Comparison of ENCODE assay signal across 1 mouse cellular context in the genomic region with DNA sequence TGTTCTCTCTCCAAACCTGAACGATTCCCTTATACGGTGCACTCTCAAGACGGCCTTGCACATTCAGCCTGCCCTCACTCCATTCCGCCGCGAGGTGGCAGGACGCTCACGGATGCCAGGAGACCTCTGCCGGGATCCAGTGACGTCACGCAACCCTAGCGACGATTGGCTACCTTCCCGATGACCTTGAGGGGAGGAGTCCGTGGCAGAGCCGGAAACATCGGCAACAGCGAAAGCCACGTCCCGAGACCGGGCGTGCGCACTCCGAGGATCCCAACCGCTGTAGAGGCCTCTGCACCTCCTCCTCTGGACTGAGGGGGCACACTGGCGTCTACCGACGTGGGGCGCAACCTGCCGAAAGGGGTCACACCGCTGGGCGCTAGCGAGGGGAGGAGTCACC.
TF ChIP-seq lines count a peak whose summit lies in the region.

No protein-coding gene starts in this region.

TF ChIP-seq in MEL, 35 proteins besides CTCF, POLR2A, EP300 and RAD21:
- no peak; the same call in 1 of the 2 replicates for TF ChIP-seq KAT2A (conservative IDR thresholded peaks at IDR 0.05; ENCODE audit: low read depth, low read length)
- no peak for TF ChIP-seq USF2 (IDR thresholded peaks at IDR 0.05; ENCODE audit: borderline replicate concordance in 1 of 2, insufficient read depth in 1 of 2, low read depth in 1 of 2, low read length in 2 of 2)
- TF ChIP-seq HCFC1 (IDR thresholded peaks at IDR 0.05; ENCODE audit: low read depth, low read length): peak; percentile 79
- no peak for TF ChIP-seq USF1 (IDR thresholded peaks at IDR 0.05; ENCODE audit: low read depth, low read length)
- TF ChIP-seq MAFK (IDR thresholded peaks at IDR 0.05; ENCODE audit: borderline replicate concordance, low read depth, low read length): no peak
- TF ChIP-seq GABPA (IDR thresholded peaks at IDR 0.05; ENCODE audit: low read depth, low read length): 0 out of 2 replicates have a peak, but pooled peaks have one; percentile 45
- no peak for TF ChIP-seq CHD1 (IDR thresholded peaks at IDR 0.05; ENCODE audit: low read depth, low read length)
- TF ChIP-seq SMC3 (IDR thresholded peaks at IDR 0.05; ENCODE audit: low read depth, low read length): peak; percentile 94
- TF ChIP-seq UBTF (IDR thresholded peaks at IDR 0.05; ENCODE audit: borderline replicate concordance, insufficient read depth, low read depth, low read length): no peak
- TF ChIP-seq NELFE (IDR thresholded peaks at IDR 0.05; ENCODE audit: low read depth, low read length): 0 out of 2 replicates have a peak, but pooled peaks have one; percentile 13
- TF ChIP-seq TCF12 (IDR thresholded peaks at IDR 0.05; ENCODE audit: low read depth, low read length): no peak; the same call in 1 of the 2 replicates
- TF ChIP-seq ETS1 (IDR thresholded peaks at IDR 0.05; ENCODE audit: low read depth, low read length): no peak
- 0 out of 2 replicates have a peak, but pooled peaks have one; percentile 23 for TF ChIP-seq MEF2A (IDR thresholded peaks at IDR 0.05; ENCODE audit: extremely low read depth, insufficient replicate concordance, low read depth, low read length, poor library complexity, severe bottlenecking)
- peak; percentile 85 for TF ChIP-seq MXI1 (IDR thresholded peaks at IDR 0.05; ENCODE audit: low read depth, low read length)
- no peak for TF ChIP-seq TAL1 (IDR thresholded peaks at IDR 0.05; ENCODE audit: low read length)
- no peak for TF ChIP-seq POLR2AphosphoS5 (IDR thresholded peaks at IDR 0.05; ENCODE audit: borderline replicate concordance, low read depth, low read length)
- TF ChIP-seq MYB (IDR thresholded peaks at IDR 0.05; ENCODE audit: low read depth, low read length): 0 out of 2 replicates have a peak, but pooled peaks have one; percentile 28
- peak; percentile 84 for TF ChIP-seq ZC3H11A (IDR thresholded peaks at IDR 0.05; ENCODE audit: low read depth, low read length)
- no peak for TF ChIP-seq POLR2AphosphoS2 (IDR thresholded peaks at IDR 0.05; ENCODE audit: low read length)
- 0 out of 2 replicates have a peak, but pooled peaks have one; percentile 7 for TF ChIP-seq BHLHE40 (IDR thresholded peaks at IDR 0.05; ENCODE audit: borderline replicate concordance, low read depth, low read length)
- no peak for TF ChIP-seq RCOR1 (IDR thresholded peaks at IDR 0.05; ENCODE audit: low read depth, low read length)
- TF ChIP-seq ZKSCAN1 (IDR thresholded peaks at IDR 0.05; ENCODE audit: low read depth, low read length): no peak
- no peak for TF ChIP-seq ZMIZ1 (IDR thresholded peaks at IDR 0.05; ENCODE audit: low read depth, low read length)
- TF ChIP-seq MAX (IDR thresholded peaks at IDR 0.05; ENCODE audit: low read length): peak; percentile 54; the same call in 1 of the 2 replicates
- TF ChIP-seq GATA1 (IDR thresholded peaks at IDR 0.05; ENCODE audit: low read depth, low read length): no peak
- peak; percentile 84 for TF ChIP-seq SIN3A (IDR thresholded peaks at IDR 0.05; ENCODE audit: low read length)
- peak; percentile 87 for TF ChIP-seq ELF1 (IDR thresholded peaks at IDR 0.05; ENCODE audit: low read depth, low read length)
- TF ChIP-seq TBP (IDR thresholded peaks at IDR 0.05; ENCODE audit: low read depth, low read length): peak; percentile 52; the same call in 1 of the 2 replicates
- peak; percentile 73 for TF ChIP-seq NRF1 (IDR thresholded peaks at IDR 0.05; ENCODE audit: insufficient read depth, low read depth, low read length, poor library complexity, severe bottlenecking)
- TF ChIP-seq MAZ (IDR thresholded peaks at IDR 0.05; ENCODE audit: low read depth, low read length): peak; percentile 86
- no peak for TF ChIP-seq ZNF384 (IDR thresholded peaks at IDR 0.05; ENCODE audit: low read depth, low read length)
- TF ChIP-seq E2F4 (IDR thresholded peaks at IDR 0.05; ENCODE audit: borderline replicate concordance, low read depth, low read length): no peak
- no peak for TF ChIP-seq CHD2 (IDR thresholded peaks at IDR 0.05; ENCODE audit: low read length)
- no peak for TF ChIP-seq JUND (IDR thresholded peaks at IDR 0.05; ENCODE audit: low read depth, low read length)
- 0 out of 2 replicates have a peak, but pooled peaks have one; percentile 18 for TF ChIP-seq MYC (IDR thresholded peaks at IDR 0.05; ENCODE audit: low read depth, low read length)
